Mouse (Mus musculus) myocyte (in vitro differentiated cells): ENCODE results near the gene Ppm1n. TPM values are rescaled to one million over a fixed set of nuclear protein-coding genes. Genes with fewer than 3 reads are reported as not detected.

Source experiments
- H3K27me3 ChIP-seq: one replicate; pipeline ENCODE4 v1.6.1; 2011; ENCODE audit not compliant: control insufficient read depth, insufficient read depth, insufficient read length
- H3K36me3 ChIP-seq: one replicate; pipeline ENCODE4 v1.6.1; 2011; ENCODE audit not compliant: control insufficient read depth, insufficient read depth
- H3K4me2 ChIP-seq: one replicate; pipeline ENCODE4 v1.6.1; 2011; ENCODE audit warnings: low read depth, control low read depth
- H3K4me3 ChIP-seq: one replicate; pipeline ENCODE4 v1.5.1; 2011; ENCODE audit warnings: mild to moderate bottlenecking, control low read depth, moderate library complexity
- H3K79me2 ChIP-seq: one replicate; pipeline ENCODE4 v1.6.1; 2011; ENCODE audit not compliant: control insufficient read depth, insufficient read depth
- H3ac ChIP-seq: one replicate; pipeline ENCODE4 v1.6.1; 2011; ENCODE audit not compliant: control insufficient read depth, insufficient read length
- CEBPB ChIP-seq: IDR thresholded peaks from 2 replicates; pipeline ENCODE4 v1.6.1; 2011; ENCODE audit warnings: mild to moderate bottlenecking, moderate library complexity; ENCODE audit not compliant: poor library complexity, insufficient read depth, severe bottlenecking
- E2F4 ChIP-seq: IDR thresholded peaks from one replicate; pipeline ENCODE4 v1.6.1; 2011; ENCODE audit warnings: mild to moderate bottlenecking, control low read depth, moderate library complexity; ENCODE audit not compliant: insufficient read depth
- MAX ChIP-seq: IDR thresholded peaks from one replicate; pipeline ENCODE4 v1.6.1; 2011; ENCODE audit warnings: low read depth, mild to moderate bottlenecking, control low read depth
- MYOD1 ChIP-seq, 3 experiments: IDR thresholded peaks; one replicate each; pipeline ENCODE4 v1.6.1; 2011; ENCODE audit warnings: control low read depth in 2 of 3, low read depth in 2 of 3, mild to moderate bottlenecking in 2 of 3, moderate library complexity in 1 of 3; ENCODE audit not compliant: insufficient read length in 2 of 3, control insufficient read depth in 1 of 3
- MYOG ChIP-seq, 3 experiments: IDR thresholded peaks; one replicate each; pipeline ENCODE4 v1.6.1; 2011; ENCODE audit warnings: control low read depth in 2 of 3, low read depth in 2 of 3, mild to moderate bottlenecking in 2 of 3; ENCODE audit not compliant: insufficient read length in 2 of 3, control insufficient read depth in 1 of 3, insufficient read depth in 1 of 3
- POLR2A ChIP-seq: IDR thresholded peaks from one replicate; pipeline ENCODE4 v1.6.1; 2011; ENCODE audit warnings: low read depth, mild to moderate bottlenecking, control low read depth, moderate library complexity; ENCODE audit not compliant: insufficient read length
- POLR2AphosphoS2 ChIP-seq: IDR thresholded peaks from one replicate; pipeline ENCODE4 v1.6.1; 2011; ENCODE audit warnings: low read depth, control low read depth; ENCODE audit not compliant: insufficient read length
- REST ChIP-seq: IDR thresholded peaks from one replicate; pipeline ENCODE4 v1.6.1; 2011; ENCODE audit warnings: mild to moderate bottlenecking, control low read depth, moderate library complexity; ENCODE audit not compliant: insufficient read depth, insufficient read length
- SRF ChIP-seq: IDR thresholded peaks from one replicate; pipeline ENCODE4 v1.6.1; 2011; ENCODE audit warnings: low read depth; ENCODE audit not compliant: control insufficient read depth, insufficient read length
- TCF12 ChIP-seq: IDR thresholded peaks from one replicate; pipeline ENCODE4 v1.6.1; 2011; ENCODE audit warnings: mild to moderate bottlenecking, control low read depth; ENCODE audit not compliant: poor library complexity, insufficient read depth, severe bottlenecking
- TCF3 ChIP-seq: IDR thresholded peaks from one replicate; pipeline ENCODE4 v1.6.1; 2011; ENCODE audit warnings: low read depth, control low read depth; ENCODE audit not compliant: insufficient read length
- USF1 ChIP-seq: IDR thresholded peaks from one replicate; pipeline ENCODE4 v1.6.1; 2011; ENCODE audit warnings: low read depth, mild to moderate bottlenecking, control low read depth, moderate library complexity
- polyA plus RNA-seq: library from polyadenylated mRNA; unstranded; fragments of >200 nt; fragmentation: generic; extraction: Trizol; gene quantifications from one replicate; pipeline ENCODE4 v1.2.1, GENCODE M21; 2012; ENCODE audit warnings: missing spikeins

Ppm1n gene
- polyA plus RNA-seq, 1 experiment, result 0.42 TPM

GRCm38 (mm10) chr7:19316451-19317161, 36.7 kb upstream of the Ppm1n start:
- no peak overlapping the region for H3ac ChIP-seq
- no peak overlapping the region for H3K4me3 ChIP-seq
- H3K27me3 ChIP-seq, result no peaks in the 10 kb centered on the region
- no peaks in the 10 kb centered on the region for H3K79me2 ChIP-seq
- TF ChIP-seq CEBPB (no peak), USF1 (peak; percentile 65), MYOD1 (IDR thresholded peaks at IDR 0.05; ENCODE audit: control insufficient read depth in 1 of 3, insufficient read length in 2 of 3, low read depth in 2 of 3) (peak in 1 of 3 experiments; percentile 16), MAX (no peak), MYOG (IDR thresholded peaks at IDR 0.05; ENCODE audit: control insufficient read depth in 1 of 3, insufficient read depth in 1 of 3, insufficient read length in 2 of 3, low read depth in 2 of 3) (no peak), SRF (no peak)
- H3K36me3 ChIP-seq, result no peaks in the 10 kb centered on the region
- H3K4me2 ChIP-seq, result peak overlapping the region; percentile 62

- Histone ChIP-seq H3ac (no peak overlapping the region), H3K4me2 (no peak overlapping the region), H3K27me3 (no peaks in the 10 kb centered on the region), H3K36me3 (no peaks in the 10 kb centered on the region), H3K79me2 (no peaks in the 10 kb centered on the region), H3K4me3 (no peak overlapping the region)
- no peak for TF ChIP-seq MAX
These were observed 34.2 kb upstream of the Ppm1n start for GRCm38 (mm10) chr7:19314033-19314432.

- Histone ChIP-seq H3K27me3 (no peaks in the 10 kb centered on the region), H3K36me3 (no peaks in the 10 kb centered on the region)
These were observed 32.1 kb upstream of the Ppm1n start for GRCm38 (mm10) chr7:19311991-19312390.

GRCm38 (mm10) chr7:19309884-19310641, 30.2 kb upstream of the Ppm1n start, which contains the start of gene Fosb:
Fosb (minus strand) TSS chr7:19310051.
- no peak for TF ChIP-seq REST
- TF ChIP-seq TCF3, result no peak
- no peak for TF ChIP-seq USF1
- no peak for TF ChIP-seq MYOG (IDR thresholded peaks at IDR 0.05; ENCODE audit: control insufficient read depth in 1 of 3, insufficient read depth in 1 of 3, insufficient read length in 2 of 3, low read depth in 2 of 3)
- peak; percentile 52 for TF ChIP-seq POLR2A
- TF ChIP-seq MYOD1 (IDR thresholded peaks at IDR 0.05; ENCODE audit: control insufficient read depth in 1 of 3, insufficient read length in 2 of 3, low read depth in 2 of 3), result no peak
- TF ChIP-seq POLR2AphosphoS2, result no peak
- TF ChIP-seq E2F4, result peak; percentile 40
- 0 out of 2 replicates have a peak, but pooled peaks have one; percentile 13 for TF ChIP-seq CEBPB
- TF ChIP-seq MAX, result no peak
- TF ChIP-seq SRF, result peak; percentile 98
- no peak for TF ChIP-seq TCF12
- H3K4me2 ChIP-seq, result peak within 1 kb of the TSS; percentile 100
- H3K36me3 ChIP-seq, result no peaks in the 10 kb centered on the region
- no peaks in the 10 kb centered on the region for H3K27me3 ChIP-seq
- H3ac ChIP-seq, result peak within 1 kb of the TSS; percentile 13
- H3K4me3 ChIP-seq, result peak within 1 kb of the TSS; percentile 65
- H3K79me2 ChIP-seq, result no peaks in the 10 kb centered on the region

More at GRCm38 (mm10) chr7:19311991-19312390, 32.1 kb upstream of the Ppm1n start:
- Histone ChIP-seq H3ac (no peak overlapping the region), H3K4me2 (no peak overlapping the region), H3K4me3 (no peak overlapping the region), H3K79me2 (no peaks in the 10 kb centered on the region)
- no peak for TF ChIP-seq MYOD1 (IDR thresholded peaks at IDR 0.05; ENCODE audit: control insufficient read depth in 1 of 3, insufficient read length in 2 of 3, low read depth in 2 of 3)
- no peak for TF ChIP-seq E2F4
- TF ChIP-seq SRF, result no peak
- no peak for TF ChIP-seq MYOG (IDR thresholded peaks at IDR 0.05; ENCODE audit: control insufficient read depth in 1 of 3, insufficient read depth in 1 of 3, insufficient read length in 2 of 3, low read depth in 2 of 3)
- no peak for TF ChIP-seq POLR2A
- no peak for TF ChIP-seq TCF12
- no peak for TF ChIP-seq CEBPB
- no peak for TF ChIP-seq REST
- TF ChIP-seq POLR2AphosphoS2, result no peak
- no peak for TF ChIP-seq USF1

GRCm38 (mm10) chr7:19309278-19309883, 29.5 kb upstream of the Ppm1n start:
- no peak for TF ChIP-seq REST
- no peak for TF ChIP-seq POLR2AphosphoS2
- no peak for TF ChIP-seq TCF12
- TF ChIP-seq TCF3, result no peak
- TF ChIP-seq MYOG (IDR thresholded peaks at IDR 0.05; ENCODE audit: control insufficient read depth in 1 of 3, insufficient read depth in 1 of 3, insufficient read length in 2 of 3, low read depth in 2 of 3), result no peak
- no peak for TF ChIP-seq MAX
- TF ChIP-seq CEBPB, result no peak
- no peak for TF ChIP-seq SRF
- no peak for TF ChIP-seq MYOD1 (IDR thresholded peaks at IDR 0.05; ENCODE audit: control insufficient read depth in 1 of 3, insufficient read length in 2 of 3, low read depth in 2 of 3)
- TF ChIP-seq E2F4, result no peak
- TF ChIP-seq POLR2A, result no peak
- TF ChIP-seq USF1, result no peak
- Histone ChIP-seq H3ac (peak overlapping the region; percentile 13), H3K4me2 (peak overlapping the region; percentile 100), H3K36me3 (no peaks in the 10 kb centered on the region), H3K27me3 (no peaks in the 10 kb centered on the region), H3K79me2 (no peaks in the 10 kb centered on the region), H3K4me3 (peak overlapping the region; percentile 65)
